Mouse (Mus musculus) cerebellum, adult 18-20 months (tissue): ENCODE data around the gene Arrdc5.
A peak's percentile ranks its signal among the peaks of the same experiment; 100 is the strongest.

Source experiments
- DNase-seq, 2 experiments: peaks; one replicate each; pipeline ENCODE4 v3.0.0; 2021

Gene Arrdc5

DNA sequence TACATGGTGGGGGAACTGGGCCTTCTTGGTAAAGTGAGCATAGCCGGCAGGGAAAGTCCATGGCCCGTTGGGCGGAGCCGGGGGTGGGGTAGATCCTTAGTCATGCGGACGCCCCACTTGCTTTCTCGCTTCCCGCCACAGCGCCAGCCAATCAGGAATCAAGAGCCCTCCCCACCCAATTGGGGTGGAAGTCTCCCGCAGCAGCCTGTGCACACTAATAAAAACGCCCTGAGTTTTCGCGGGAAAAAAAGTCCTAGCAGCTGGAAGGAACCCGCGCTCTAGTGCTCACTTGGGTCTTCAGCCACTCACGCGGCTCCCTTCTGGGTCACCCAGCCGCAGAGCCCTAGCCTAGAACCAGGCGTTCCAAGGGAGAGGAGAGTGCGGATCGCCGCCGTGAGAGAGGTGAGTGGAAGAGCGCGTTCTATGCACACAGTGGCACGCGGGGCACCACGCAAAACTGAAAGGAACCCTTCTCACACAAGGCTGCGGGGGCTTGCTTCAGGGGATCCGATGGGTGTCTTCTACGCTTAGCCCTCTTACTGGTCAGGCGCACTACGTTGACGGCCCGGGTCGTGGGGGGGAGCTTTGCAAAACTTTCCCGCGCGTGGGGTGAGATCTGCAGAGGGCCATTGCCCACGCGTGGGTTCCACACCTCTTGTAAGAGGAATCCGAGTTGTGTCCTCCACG, 3.2 kb upstream of the Arrdc5 start, which contains the start of gene Uhrf1:
Gene Uhrf1, plus strand, starts transcription at position 162 of the 687 bp plus-strand sequence.
- no peak for DNase-seq

GRCm38 (mm10) chr17:56302363-56302996, 2.4 kb upstream of the Arrdc5 start:
- DNase-seq: no peak

DNA sequence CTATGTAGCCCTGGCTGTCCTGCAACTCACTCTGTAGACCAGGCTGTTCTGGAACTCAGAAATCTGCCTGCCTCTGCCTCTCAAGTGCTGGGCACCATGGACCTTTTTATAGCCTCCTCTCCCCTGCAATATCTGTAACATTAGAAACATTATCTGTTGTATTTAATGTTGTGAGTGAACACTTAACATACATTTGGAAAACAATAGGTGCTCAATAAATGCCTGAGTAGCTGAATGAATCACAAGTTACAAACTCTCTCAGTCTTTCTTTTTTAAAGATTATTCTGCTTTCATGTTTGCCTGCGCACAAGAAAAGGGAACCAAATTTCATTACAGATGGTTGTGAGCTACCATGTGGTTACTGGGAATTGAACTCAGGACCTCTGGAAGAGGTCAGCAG, 1.8 kb downstream of the Arrdc5 start:
- DNase-seq: no peak

GRCm38 (mm10) chr17:56296201-56296600, 3.9 kb downstream of the Arrdc5 start:
- DNase-seq: no peak

GRCm38 (mm10) chr17:56294241-56294640, 5.8 kb downstream of the Arrdc5 start:
- DNase-seq: peak; percentile 75 to 78

- no peak for DNase-seq
Measured at GRCm38 (mm10) chr17:56293291-56293690, 6.8 kb downstream of the Arrdc5 start.

GRCm38 (mm10) chr17:56292531-56293222, 7.4 kb downstream of the Arrdc5 start, which contains the start of gene Plin3:
TSS of gene Plin3 (minus strand) at chr17:56292873.
- DNase-seq: peak in 1 of 2 experiments; percentile 42

GRCm38 (mm10) chr17:56291826-56292475, 8.1 kb downstream of the Arrdc5 start:
- no peak for DNase-seq

DNA sequence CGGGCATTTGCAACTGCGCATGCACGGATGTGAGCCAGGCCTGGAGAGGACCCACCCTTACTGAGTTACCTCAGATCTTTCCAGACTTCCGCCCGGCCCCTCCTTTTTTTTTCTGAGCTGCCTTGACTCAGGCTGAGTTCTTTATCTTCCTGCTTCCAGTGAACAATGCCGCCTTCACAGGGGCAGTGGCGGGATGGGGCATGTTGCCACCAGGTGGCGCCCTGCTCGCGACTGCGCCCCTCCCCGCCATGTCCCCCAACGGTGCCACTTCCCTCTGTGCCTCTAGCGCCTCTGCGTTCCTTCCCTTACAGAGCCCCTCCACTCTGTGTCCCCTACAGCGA, 8.9 kb downstream of the Arrdc5 start:
- DNase-seq: peak; percentile 64 to 83

- DNase-seq: peak; percentile 36 to 47
Measured at GRCm38 (mm10) chr17:56290388-56291170, 9.5 kb downstream of the Arrdc5 start.

GRCm38 (mm10) chr17:56289371-56290331, 10.4 kb downstream of the Arrdc5 start:
- no peak for DNase-seq

DNA sequence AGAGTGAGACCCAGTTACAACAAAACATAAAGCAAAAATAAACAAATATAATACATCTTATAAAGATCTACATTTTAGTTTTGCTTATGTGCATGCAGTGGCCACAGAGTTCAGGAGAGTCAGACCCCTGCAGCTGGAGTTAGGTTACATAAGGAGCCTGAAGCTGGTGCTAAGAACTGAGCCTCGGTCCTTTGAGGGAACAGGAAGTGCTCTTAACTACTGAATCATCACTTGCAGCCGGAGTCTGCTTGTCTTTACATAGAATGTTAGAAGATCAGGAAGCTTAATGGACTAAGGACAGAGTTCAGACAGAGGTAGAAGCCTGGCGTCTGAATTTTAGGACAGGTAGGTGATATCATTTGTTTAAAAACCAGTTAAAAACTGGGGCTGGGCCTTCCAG, 11.2 kb downstream of the Arrdc5 start:
- no peak for DNase-seq

GRCm38 (mm10) chr17:56287830-56288229, 12.3 kb downstream of the Arrdc5 start:
- no peak for DNase-seq

- no peak for DNase-seq
Measured at GRCm38 (mm10) chr17:56285995-56286394, 14.1 kb downstream of the Arrdc5 start.

DNA sequence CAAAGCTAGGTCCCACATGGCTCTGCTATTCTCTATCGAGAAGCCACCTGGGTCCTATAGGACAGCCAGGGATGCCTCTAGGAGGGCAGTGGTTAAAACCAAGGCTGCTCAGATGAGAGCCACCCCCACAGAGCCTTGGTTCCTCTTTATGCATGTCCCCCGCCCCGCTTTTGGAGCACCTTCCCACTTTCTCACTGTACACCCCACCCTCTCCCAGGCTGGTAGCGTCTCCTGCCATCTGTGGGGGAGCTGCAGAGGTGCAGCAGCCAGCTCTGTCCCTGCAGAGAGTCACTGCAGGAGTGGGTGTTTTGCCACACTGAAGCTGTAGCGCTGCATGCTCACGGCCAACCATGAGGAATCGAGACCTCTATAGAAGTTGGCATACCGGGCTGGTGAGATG, 16.8 kb downstream of the Arrdc5 start:
- no peak for DNase-seq

DNA sequence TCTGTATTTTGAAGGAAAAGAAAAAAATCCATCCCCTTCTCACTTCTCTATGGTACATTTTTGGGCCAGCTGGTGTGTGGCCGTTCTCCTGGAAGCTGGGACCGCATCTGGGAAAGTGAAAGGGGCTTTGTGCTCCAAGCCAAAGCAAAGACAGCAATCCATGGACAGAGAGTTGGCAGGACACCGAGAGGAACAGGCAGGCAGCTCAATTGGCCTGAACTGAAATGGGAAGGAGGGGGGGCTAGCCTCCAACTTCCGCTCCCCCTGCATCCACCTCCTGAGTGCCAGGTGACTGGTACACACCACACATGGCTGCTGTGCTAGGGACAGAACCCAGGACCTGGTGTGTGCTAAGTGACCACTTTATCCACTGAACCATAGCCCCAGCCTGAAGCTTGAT, 17.3 kb downstream of the Arrdc5 start:
- no peak for DNase-seq

GRCm38 (mm10) chr17:56281193-56281592, 18.9 kb downstream of the Arrdc5 start:
- DNase-seq: no peak

DNA sequence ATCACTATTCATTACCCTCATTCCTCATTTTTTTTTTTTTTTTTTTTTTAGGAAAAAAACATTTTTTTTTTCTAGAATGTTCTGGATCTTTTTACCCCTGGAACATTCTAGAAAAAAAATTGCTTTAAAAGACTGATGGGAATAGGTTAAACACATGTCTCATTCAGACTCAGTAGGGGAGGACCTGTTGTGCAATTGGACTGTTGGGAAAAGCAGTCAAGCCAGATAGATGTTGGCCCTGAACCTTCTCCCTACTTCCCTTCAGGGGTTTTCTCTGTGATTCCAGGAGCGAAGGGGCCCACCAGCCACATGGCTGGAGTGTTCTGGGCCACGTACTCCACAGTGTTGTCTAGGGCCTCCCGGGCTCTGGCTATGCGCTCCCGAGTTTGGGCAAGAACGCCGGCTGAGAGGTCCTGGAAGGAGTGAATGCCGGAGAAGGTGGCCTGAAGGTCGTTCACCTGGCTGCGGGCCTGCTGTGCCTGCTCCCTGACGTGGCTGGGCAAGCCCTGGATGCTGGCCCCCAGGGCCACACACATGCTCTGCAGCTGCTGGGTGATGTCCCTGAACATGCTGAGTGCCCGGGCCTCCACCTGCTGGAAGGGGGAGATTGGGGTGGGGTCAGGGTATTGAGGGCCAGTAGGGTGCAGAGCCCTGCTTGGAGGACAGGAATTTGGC, 20.5 kb downstream of the Arrdc5 start:
- no peak for DNase-seq

- no peak for DNase-seq
Measured at GRCm38 (mm10) chr17:56278340-56278739, 21.7 kb downstream of the Arrdc5 start.

- DNase-seq: no peak
Measured at GRCm38 (mm10) chr17:56277567-56277893, 22.6 kb downstream of the Arrdc5 start.
